Mouse (Mus musculus): Measurements from ENCODE around the gene Prss47. TPM values are rescaled to one million over a fixed set of nuclear protein-coding genes. Genes with fewer than 3 reads are reported as not detected.

Prss47 gene
- not detected for total RNA-seq (2021)
- long read RNA-seq, experiment 1 = 0 reads
- long read RNA-seq, experiment 2 = 0 reads

DNA sequence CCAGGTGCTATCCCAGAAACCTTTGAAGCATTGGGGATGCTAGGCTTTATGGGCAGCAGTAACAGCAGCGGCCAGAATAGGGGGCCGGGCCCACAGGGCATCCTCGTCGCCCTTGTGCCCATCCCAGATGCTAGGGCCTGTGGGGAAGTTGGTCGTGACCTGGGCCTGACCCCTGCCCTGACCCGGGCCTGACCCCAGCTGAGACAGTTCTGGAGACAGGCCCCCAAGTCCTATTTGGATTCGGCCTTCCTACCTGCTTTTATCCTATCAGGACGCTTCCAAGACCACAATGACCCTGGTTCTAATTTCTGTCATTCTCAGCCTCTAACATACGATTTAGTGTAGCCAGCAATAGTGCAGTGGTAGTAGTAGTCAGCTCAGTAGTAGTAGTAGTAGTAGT is at the start of gene Prss47:
Gene Prss47 (minus strand): TSS at position 101 of the 400 bp plus-strand sequence.
- no peak for DNase-seq
- intact Hi-C loops (cut with DNase I) = no loop called here

DNA sequence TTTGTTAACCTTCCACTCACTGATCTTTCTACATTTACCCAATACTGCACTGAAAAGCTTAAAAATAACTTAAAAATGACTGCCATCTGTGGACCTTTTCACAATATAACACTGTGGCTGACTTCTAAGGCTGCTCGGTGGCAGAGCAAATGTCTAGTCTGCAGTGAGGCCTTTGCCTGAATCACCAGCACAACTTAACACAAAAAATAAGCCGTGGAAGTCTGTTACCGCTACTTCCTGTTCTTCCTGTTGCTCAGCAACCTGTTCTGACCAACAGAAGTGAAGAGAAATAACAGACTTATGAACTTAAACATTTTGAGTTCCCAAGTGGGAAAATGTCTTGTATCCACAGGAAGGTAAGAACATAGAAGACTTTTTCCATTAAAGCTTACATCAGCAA is 48.7 kb upstream of the Prss47 start:
- DNase-seq = no peak
- intact Hi-C loops (cut with DNase I) = no loop called here

DNA sequence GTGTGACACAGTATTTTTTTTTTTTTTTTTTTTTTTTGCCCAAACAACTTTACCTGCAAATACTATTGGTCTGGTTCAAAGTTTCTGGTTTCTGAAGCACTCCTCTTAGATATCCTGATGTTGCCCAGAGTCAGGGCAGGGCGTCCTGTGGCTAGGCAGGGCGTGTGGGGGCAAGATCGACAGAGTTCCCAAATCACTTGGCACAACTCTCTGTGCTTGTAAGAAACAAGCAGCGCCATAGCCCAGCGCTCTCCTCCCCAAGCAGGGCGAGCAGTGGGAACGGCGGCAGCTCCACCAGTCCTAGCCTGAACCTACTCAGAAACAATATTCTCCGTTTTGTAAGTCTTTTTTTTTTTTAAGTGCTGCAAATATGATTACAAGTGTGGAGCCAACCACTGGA is 48.1 kb upstream of the Prss47 start:
- intact Hi-C loops (cut with DNase I) = no loop called here
- no peak for DNase-seq

DNA sequence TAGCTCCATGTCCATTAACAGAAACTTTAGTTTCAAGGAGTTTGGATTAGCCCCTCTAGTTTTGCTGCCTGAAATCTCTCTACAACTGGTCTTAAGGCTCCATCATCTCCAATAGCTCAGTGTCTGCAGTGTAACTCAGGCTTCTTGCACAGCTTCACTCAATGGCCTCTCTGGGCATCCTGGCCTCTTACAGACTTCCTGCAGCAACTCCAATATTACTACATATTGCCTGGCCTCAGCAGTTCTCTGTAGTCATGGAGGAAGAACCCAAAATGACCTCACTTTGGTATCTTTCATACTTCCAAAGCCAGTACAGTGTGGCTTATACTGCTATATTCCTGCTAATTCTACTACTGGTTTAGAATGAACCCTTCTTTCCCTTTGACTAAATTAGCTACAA is 44.5 kb upstream of the Prss47 start:
- no peak for DNase-seq
- intact Hi-C loops (cut with DNase I) = no loop called here

DNA sequence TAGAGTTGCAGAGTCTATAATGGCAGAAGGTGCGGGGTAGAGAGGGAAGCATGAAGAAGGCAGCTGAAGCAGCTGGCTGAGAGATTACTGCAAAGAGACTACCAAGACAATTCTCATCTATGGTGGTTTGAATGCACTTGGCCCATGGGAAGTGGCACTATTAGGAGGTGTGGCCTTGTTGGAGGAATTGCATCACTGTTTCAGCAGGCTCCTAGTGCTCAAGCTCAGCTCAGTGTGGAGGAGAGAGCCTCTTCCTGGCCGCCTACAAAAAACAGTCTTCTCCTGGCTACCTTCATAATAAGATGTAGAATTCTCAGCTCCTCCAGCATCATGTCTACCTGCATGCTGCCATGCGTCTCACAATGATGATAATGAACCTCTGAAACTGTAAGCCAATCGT is 43.4 kb upstream of the Prss47 start:
- intact Hi-C loops (cut with DNase I) = no loop called here
- DNase-seq = no peak

DNA sequence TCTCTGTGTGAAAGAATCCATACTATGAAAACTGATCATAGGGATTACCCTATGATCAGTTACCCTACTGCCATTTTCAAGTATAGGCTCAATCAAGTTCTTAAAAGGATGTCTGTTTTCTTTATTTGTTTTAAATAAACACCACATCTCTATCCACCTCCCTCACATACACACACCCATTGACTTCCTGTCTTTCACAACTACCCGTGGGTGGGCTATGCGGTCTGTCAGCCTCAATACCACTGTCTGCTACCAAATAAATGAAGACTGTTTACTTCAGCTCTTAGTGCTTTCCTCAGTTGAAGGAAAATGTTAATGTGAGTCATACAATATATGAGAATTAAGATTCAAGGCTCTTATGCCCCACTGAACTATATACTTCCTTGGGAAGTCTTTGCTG is 17.4 kb upstream of the Prss47 start:
- no peak for DNase-seq
- intact Hi-C loops (cut with DNase I) = no loop called here

DNA sequence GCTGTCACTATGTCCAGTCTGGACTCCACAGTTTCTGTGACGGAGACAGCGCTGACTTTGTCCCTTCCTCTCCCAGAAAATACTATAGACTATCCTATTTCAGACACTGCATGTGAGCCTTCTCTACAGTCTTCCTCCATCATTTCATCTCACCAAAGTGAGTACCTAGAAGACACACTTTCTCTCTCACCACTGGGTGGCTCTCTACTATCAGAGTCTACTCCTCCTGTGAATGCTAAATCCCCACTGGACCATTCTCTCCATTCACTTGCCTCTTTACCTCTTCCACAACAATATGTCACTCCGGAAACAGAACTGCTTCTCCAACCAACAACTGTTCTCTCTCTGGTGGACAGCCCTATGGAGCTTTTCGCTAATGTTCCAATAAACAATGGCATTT is 17.5 kb downstream of the Prss47 start:
- no peak for DNase-seq
- intact Hi-C loops (cut with DNase I) = no loop called here

DNA sequence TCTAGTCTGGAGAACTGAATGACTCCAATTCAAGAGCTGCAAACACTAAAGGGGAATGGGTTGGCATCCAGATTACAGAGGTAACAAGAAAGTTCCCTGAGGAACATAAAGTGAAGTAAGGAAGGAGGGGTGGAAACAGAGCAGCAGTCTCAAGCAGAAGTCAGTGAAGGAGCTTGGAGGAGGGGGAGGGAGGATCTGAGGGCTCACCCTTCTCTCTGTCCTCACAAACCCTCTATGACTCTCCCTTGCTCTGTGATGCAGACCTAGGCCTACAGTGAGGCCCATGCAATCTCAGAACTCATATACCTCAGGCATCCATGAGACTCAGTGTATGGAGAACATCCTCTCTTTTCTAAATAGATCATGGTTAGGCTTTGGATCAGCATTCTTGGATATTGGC is 19.8 kb downstream of the Prss47 start, which contains the start of gene Spata31d1c:
Gene Spata31d1c (plus strand): TSS at position 301 of the 400 bp plus-strand sequence.
- intact Hi-C loops (cut with DNase I) = no loop called here
- no peak for DNase-seq

DNA sequence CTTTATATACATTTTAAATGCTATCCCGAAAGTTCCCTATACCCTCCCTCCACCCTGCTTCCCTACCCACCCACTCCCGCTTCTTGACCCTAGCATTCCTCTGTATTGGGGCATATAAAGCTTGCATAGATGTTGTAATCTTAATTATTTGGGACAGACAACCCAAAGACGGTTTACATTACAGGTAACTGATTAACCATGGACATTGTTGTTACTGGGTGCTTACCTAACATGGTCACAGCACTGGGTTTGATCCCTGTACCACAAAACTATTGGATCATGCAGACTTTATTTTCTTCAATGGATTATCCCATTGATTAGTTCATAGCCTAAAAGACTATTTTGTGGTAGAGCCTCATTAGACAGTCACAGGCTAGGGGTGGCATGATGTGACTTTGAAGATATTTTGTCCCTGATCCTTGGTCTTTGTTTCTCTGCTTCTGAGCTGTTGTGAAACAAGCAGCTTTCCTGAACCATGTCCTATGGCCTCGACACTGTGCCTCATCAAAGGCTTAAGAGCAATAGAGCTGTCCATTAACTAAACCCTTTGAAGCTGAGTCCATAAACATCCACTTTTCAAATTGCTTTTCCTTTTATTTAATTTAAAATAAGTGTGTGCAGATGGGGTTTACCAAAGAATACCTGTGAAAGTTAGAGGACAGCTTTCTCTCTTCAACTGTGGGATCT is 41.4 kb downstream of the Prss47 start:
- intact Hi-C loops (cut with DNase I) = no loop called here
- DNase-seq = no peak

DNA sequence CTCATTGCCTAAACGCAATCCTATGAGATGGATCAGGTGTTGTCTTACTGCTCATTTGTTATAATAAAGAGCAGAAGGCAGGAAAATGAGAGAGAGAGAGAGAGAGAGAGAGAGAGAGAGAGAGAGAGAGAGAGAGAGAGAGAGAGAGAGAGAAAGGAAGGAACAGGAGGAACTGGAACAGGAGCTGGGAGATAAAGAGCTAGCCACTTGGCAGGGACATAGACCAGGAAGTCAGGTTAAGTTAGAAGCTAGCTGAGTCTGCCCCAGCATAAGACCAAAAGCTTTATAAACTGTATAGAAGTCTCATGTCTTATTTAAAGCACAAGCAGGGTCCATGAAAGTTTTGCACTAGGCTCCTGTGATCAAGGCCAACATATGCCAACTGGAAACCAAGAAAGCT is 44.6 kb downstream of the Prss47 start:
- no peak for DNase-seq
- intact Hi-C loops (cut with DNase I) = no loop called here

DNA sequence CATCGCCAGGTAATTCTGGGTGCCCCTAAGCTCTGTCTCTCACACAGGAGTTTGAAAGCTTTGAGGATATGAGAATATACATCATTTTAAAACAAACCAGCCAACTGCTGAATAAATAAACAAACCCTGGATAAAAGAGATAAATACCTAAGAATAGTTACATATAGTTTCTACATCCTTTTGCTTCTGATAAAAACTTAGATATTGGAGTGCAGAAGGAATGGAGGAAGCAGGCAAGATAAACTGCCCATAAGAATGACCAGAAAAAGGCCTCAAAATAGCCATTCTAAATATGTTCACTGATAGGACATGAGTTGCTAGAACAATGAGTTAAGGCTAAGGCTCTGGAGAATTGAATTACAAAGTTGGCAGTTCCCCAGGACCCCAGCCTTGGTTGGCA is 45.8 kb downstream of the Prss47 start:
- intact Hi-C loops (cut with DNase I) = no loop called here
- no peak for DNase-seq

DNA sequence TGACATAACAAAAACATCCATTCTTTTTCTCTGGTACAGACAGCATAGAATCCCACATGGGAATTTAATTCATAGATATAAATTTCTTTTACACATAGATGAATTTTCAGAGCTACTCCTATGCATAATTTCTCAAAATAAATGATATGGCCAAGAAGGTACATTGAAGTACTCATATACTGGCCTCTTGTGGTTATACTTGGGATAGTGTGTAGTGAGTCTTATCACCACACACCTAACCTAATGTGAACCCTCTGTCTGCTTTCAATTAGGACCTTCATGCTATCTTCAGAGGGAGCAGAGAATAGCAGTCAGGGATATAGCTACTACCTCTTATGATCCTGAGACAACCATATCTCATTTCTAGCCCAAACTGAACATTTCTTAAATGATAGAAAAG is 47.1 kb downstream of the Prss47 start:
- intact Hi-C loops (cut with DNase I) = no loop called here
- DNase-seq = no peak

Other genes with a start within 250 kb of the Prss47 start
- not detected for gene Cntnap3, start 148.8 kb downstream of the Prss47 start, total RNA-seq (2021)
- not detected for gene Spata31, start 135.4 kb downstream of the Prss47 start, total RNA-seq (2021)
- not detected for gene Spata31d1c, start 19.7 kb downstream of the Prss47 start, total RNA-seq (2021)
- 1 to 10 TPM; 6.5 to 6.6 TPM for gene Mfsd14b, start 60.2 kb upstream of the Prss47 start, total RNA-seq (2021)
- gene Olfr465-ps1, start 85.3 kb upstream of the Prss47 start, total RNA-seq (2021) = not detected
- not detected for gene Olfr466, start 97.5 kb upstream of the Prss47 start, total RNA-seq (2021)
- not detected for gene Nlrp4f, start 153.2 kb upstream of the Prss47 start, total RNA-seq (2021)
- gene Gm10775, start 206.8 kb upstream of the Prss47 start, total RNA-seq (2021) = not detected
- 1 to 10 TPM; 8.4 to 9.0 TPM for gene Zfp369, start 226.1 kb upstream of the Prss47 start, total RNA-seq (2021)

All from gastrocnemius, postnatal 36 days (tissue).